Mouse (Mus musculus) intestine, postnatal 0 days (tissue): Measurements from ENCODE around the gene Elfn1. TPM values are rescaled to one million over a fixed set of nuclear protein-coding genes. Genes with fewer than 3 reads are reported as not detected.

Experiments used
- ATAC-seq: fragments of 200-750 bp; cut with Nextera tagmentation; 2 replicates; pipeline ENCODE4 v1.8.0; 2017; ENCODE audit warnings: mild to moderate bottlenecking, moderate TSS enrichment, moderate library complexity
- H3K27ac ChIP-seq: fragments of 300-500 bp; sonication (generic); 2 replicates; pipeline ENCODE4 v1.5.1; 2014; ENCODE audit warnings: mild to moderate bottlenecking, low read depth, low read length, moderate library complexity
- H3K27me3 ChIP-seq: fragments of 300-500 bp; sonication (generic); replicated peaks from 2 replicates; pipeline ENCODE4 v1.6.1; 2014; ENCODE audit warnings: low read length, mixed read lengths; ENCODE audit not compliant: control insufficient read depth, insufficient read depth
- H3K36me3 ChIP-seq: fragments of 300-500 bp; sonication (generic); 2 replicates; pipeline ENCODE4 v1.6.1; 2014; ENCODE audit warnings: mild to moderate bottlenecking, moderate library complexity; ENCODE audit not compliant: control insufficient read depth, insufficient read depth
- H3K4me1 ChIP-seq: fragments of 300-500 bp; sonication (generic); replicated peaks from 2 replicates; pipeline ENCODE4 v1.6.1; 2014; ENCODE audit warnings: antibody characterized with exemption, low read length, mixed read lengths; ENCODE audit not compliant: control insufficient read depth, insufficient read depth
- H3K4me2 ChIP-seq: fragments of 300-500 bp; sonication (generic); replicated peaks from 2 replicates; pipeline ENCODE4 v1.6.1; 2014; ENCODE audit warnings: low read depth, mild to moderate bottlenecking, moderate library complexity
- H3K4me3 ChIP-seq: fragments of 300-500 bp; sonication (generic); 2 replicates; pipeline ENCODE4 v1.5.1; 2014; ENCODE audit warnings: low read depth, low read length
- H3K9ac ChIP-seq: fragments of 300-500 bp; sonication (generic); 2 replicates; pipeline ENCODE4 v1.6.1; 2014; ENCODE audit warnings: mild to moderate bottlenecking, low read depth, low read length
- H3K9me3 ChIP-seq: fragments of 300-500 bp; sonication (generic); 2 replicates; pipeline ENCODE4 v1.6.1; 2016; ENCODE audit warnings: mixed run types; ENCODE audit not compliant: control insufficient read depth
- CTCF ChIP-seq: sonication (generic); IDR thresholded peaks from 2 replicates; pipeline ENCODE4 v1.5.1; 2016; ENCODE audit warnings: low read depth, mild to moderate bottlenecking, control low read depth, antibody characterized with exemption, moderate library complexity
- WGBS: fragments of 180-500 bp; shearing (Covaris S2); extraction: QIAGEN DNeasy Blood & Tissue Kit; methylation state at CpG from one replicate; pipeline ENCODE4 v1.1.7; 2014; 5-methylcytosine and 5-hydroxymethylcytosine counted together
- polyA plus RNA-seq: library from polyadenylated mRNA; unstranded; fragments of >200 nt; fragmentation: Nextera tagmentation; extraction: Ambion mirVana; gene quantifications from 2 replicates; pipeline ENCODE4 v1.2.1, GENCODE M21; 2015

Gene Elfn1
- 0.08 and 0.12 TPM in 2 replicates for polyA plus RNA-seq

- peak within 1 kb of the TSS; percentile 48 for H3K9ac ChIP-seq
- H3K27me3 ChIP-seq = peaks cover 73% of the 10 kb centered on the region
- under 1% methylated on average over 31 of the region's 33 CpGs for WGBS
- ATAC-seq = 0 out of 2 replicates have a peak, but pooled peaks have one; percentile 9
- peak within 1 kb of the TSS; percentile 61 for H3K4me3 ChIP-seq
- 0 out of 2 replicates have a peak, but pooled peaks cover 5% of the 10 kb centered on the region for H3K4me1 ChIP-seq
- peak within 1 kb of the TSS; percentile 97 for H3K4me2 ChIP-seq
- no peak for TF ChIP-seq CTCF
- H3K36me3 ChIP-seq = no peaks in the 10 kb centered on the region
- no peaks in the 10 kb centered on the region for H3K9me3 ChIP-seq
- H3K27ac ChIP-seq = no peak within 1 kb of the TSS
Measured at GRCm38 (mm10) chr5:139907714-139908242, at the start of gene Elfn1. Gene Elfn1 (plus strand): TSS chr5:139907943.

- no peak for ATAC-seq
- 57% methylated on average over 15 of the region's 15 CpGs for WGBS
- Histone ChIP-seq H3K9ac (no peak overlapping the region), H3K4me3 (no peak overlapping the region), H3K4me2 (no peak overlapping the region), H3K27me3 (no peaks in the 10 kb centered on the region), H3K36me3 (no peaks in the 10 kb centered on the region), H3K9me3 (no peaks in the 10 kb centered on the region), H3K27ac (no peak overlapping the region), H3K4me1 (no peaks in the 10 kb centered on the region)
- TF ChIP-seq CTCF = no peak
Measured at GRCm38 (mm10) chr5:139860328-139861104, 47.2 kb upstream of the Elfn1 start.

- Histone ChIP-seq H3K4me3 (no peak overlapping the region), H3K27ac (no peak overlapping the region), H3K9me3 (no peaks in the 10 kb centered on the region), H3K9ac (no peak overlapping the region), H3K36me3 (no peaks in the 10 kb centered on the region), H3K4me1 (no peaks in the 10 kb centered on the region), H3K4me2 (no peak overlapping the region), H3K27me3 (no peaks in the 10 kb centered on the region)
- WGBS = 45% methylated on average over 4 of the region's 4 CpGs
- ATAC-seq = no peak
- TF ChIP-seq CTCF = no peak
Measured at GRCm38 (mm10) chr5:139862759-139863158, 45.0 kb upstream of the Elfn1 start.

- H3K9ac ChIP-seq = no peak overlapping the region
- 17% methylated on average over 3 of the region's 4 CpGs for WGBS
- no peak for ATAC-seq
- H3K4me3 ChIP-seq = no peak overlapping the region
- H3K4me2 ChIP-seq = no peak overlapping the region
- H3K4me1 ChIP-seq = no peaks in the 10 kb centered on the region
- H3K27ac ChIP-seq = no peak overlapping the region
- no peaks in the 10 kb centered on the region for H3K9me3 ChIP-seq
- H3K27me3 ChIP-seq = no peaks in the 10 kb centered on the region
- no peak for TF ChIP-seq CTCF
- H3K36me3 ChIP-seq = no peaks in the 10 kb centered on the region
Measured at GRCm38 (mm10) chr5:139870886-139871285, 36.9 kb upstream of the Elfn1 start.

GRCm38 (mm10) chr5:139871526-139871925 lies 36.2 kb upstream of the Elfn1 start:
- TF ChIP-seq CTCF = no peak
- Histone ChIP-seq H3K9ac (no peak overlapping the region), H3K9me3 (no peaks in the 10 kb centered on the region), H3K27ac (no peak overlapping the region), H3K4me3 (no peak overlapping the region), H3K4me2 (no peak overlapping the region), H3K27me3 (no peaks in the 10 kb centered on the region), H3K4me1 (no peaks in the 10 kb centered on the region), H3K36me3 (no peaks in the 10 kb centered on the region)
- WGBS = 80% methylated on average over 1 of the region's 1 CpGs
- no peak for ATAC-seq

GRCm38 (mm10) chr5:139877563-139877962 lies 30.2 kb upstream of the Elfn1 start:
- H3K4me3 ChIP-seq = no peak overlapping the region
- H3K4me2 ChIP-seq = no peak overlapping the region
- no peak for TF ChIP-seq CTCF
- WGBS = 24% methylated on average over 7 of the region's 7 CpGs
- no peak for ATAC-seq
- no peaks in the 10 kb centered on the region for H3K9me3 ChIP-seq
- no peaks in the 10 kb centered on the region for H3K4me1 ChIP-seq
- no peaks in the 10 kb centered on the region for H3K27me3 ChIP-seq
- no peaks in the 10 kb centered on the region for H3K36me3 ChIP-seq
- H3K9ac ChIP-seq = no peak overlapping the region
- no peak overlapping the region for H3K27ac ChIP-seq
